Mouse (Mus musculus) fat pad, adult 2 months (tissue): ENCODE measurements around the gene Iqcj.
"Not testable (repeated sequence)": the region's sequence is repeated elsewhere in the genome, so short reads cannot be mapped to it uniquely, and the experiment has no call there.

Source experiments
- DNase-seq: peaks from one replicate; pipeline ENCODE4 v3.0.0-alpha.2; 2011; ENCODE audit warnings: low read depth, low spot score; ENCODE audit errors: extremely low read depth

Gene Iqcj

GRCm38 (mm10) chr3:68071395-68072386 is 179.7 kb downstream of the Iqcj start:
- no peak for DNase-seq

- DNase-seq = no peak
Measured at GRCm38 (mm10) chr3:68077406-68077805, 185.4 kb downstream of the Iqcj start.

- DNase-seq = no peak
Measured at GRCm38 (mm10) chr3:68085024-68085423, 193.0 kb downstream of the Iqcj start.

GRCm38 (mm10) chr3:68092108-68092507 is 200.1 kb downstream of the Iqcj start:
- no peak for DNase-seq

GRCm38 (mm10) chr3:68096724-68097431 is 204.9 kb downstream of the Iqcj start:
- DNase-seq = no peak

- DNase-seq = not testable (repeated sequence)
Measured at GRCm38 (mm10) chr3:68099561-68099960, 207.5 kb downstream of the Iqcj start.

- no peak for DNase-seq
Measured at GRCm38 (mm10) chr3:68101343-68101742, 209.3 kb downstream of the Iqcj start.

GRCm38 (mm10) chr3:68105081-68105685 is 213.2 kb downstream of the Iqcj start:
- DNase-seq = no peak
